Mouse (Mus musculus) limb, embryonic 10.5 days (tissue): Measurements from ENCODE around the gene Kcnj15. TPM values are rescaled to one million over a fixed set of nuclear protein-coding genes. Genes with fewer than 3 reads are reported as not detected.

Experiments used
- DNase-seq: peaks from one replicate; pipeline ENCODE4 v3.0.0-alpha.2; 2017; ENCODE audit warnings: low spot score
- H3K27ac ChIP-seq: fragments of 300-500 bp; sonication (generic); 2 replicates; pipeline ENCODE4 v1.5.1; 2016; ENCODE audit warnings: mild to moderate bottlenecking
- H3K27me3 ChIP-seq: fragments of 300-500 bp; sonication (generic); 2 replicates; pipeline ENCODE4 v1.6.1; 2016; ENCODE audit warnings: low read depth, mild to moderate bottlenecking; ENCODE audit not compliant: poor library complexity, severe bottlenecking
- H3K36me3 ChIP-seq: fragments of 300-500 bp; sonication (generic); 2 replicates; pipeline ENCODE4 v1.6.1; 2016; ENCODE audit warnings: mild to moderate bottlenecking, moderate library complexity
- H3K4me1 ChIP-seq: fragments of 300-500 bp; sonication (generic); 2 replicates; pipeline ENCODE4 v1.6.1; 2016
- H3K4me3 ChIP-seq: fragments of 300-500 bp; sonication (generic); 2 replicates; pipeline ENCODE4 v1.5.1; 2016; ENCODE audit warnings: mild to moderate bottlenecking, moderate library complexity
- H3K9me3 ChIP-seq: fragments of 300-500 bp; sonication (generic); replicated peaks from 2 replicates; pipeline ENCODE4 v1.6.1; 2016; ENCODE audit warnings: mild to moderate bottlenecking
- WGBS: fragments of 180-500 bp; shearing (Covaris S2); methylation state at CpG from one replicate; pipeline ENCODE4 v1.1.7; 2016; 5-methylcytosine and 5-hydroxymethylcytosine counted together
- polyA plus RNA-seq: library from polyadenylated mRNA; unstranded; fragments of >200 nt; fragmentation: Nextera tagmentation; extraction: Ambion mirVana; gene quantifications from 2 replicates; pipeline ENCODE4 v1.2.1, GENCODE M21; 2016

Gene Kcnj15
- polyA plus RNA-seq, 1 experiment from 2014 or later: 0.69 TPM

DNA sequence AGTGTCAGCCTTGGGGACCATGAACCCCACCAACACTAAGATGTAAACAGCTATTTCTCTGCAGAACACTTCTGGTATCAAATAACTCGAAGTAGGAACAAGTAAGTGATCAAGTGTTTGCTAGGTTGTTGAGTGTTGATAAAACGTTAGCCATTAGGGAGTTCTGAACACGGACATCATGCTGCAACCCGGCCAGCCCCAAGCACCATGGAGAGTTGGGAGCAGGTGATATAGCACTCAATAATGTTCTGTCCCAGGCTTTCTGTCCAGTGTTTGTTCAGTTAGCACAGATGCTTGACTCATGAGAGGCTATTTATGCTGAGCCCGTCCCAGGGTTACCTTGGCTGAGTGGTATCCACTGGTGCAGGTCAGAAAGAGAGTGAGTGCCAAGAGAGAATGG is 74.8 kb downstream of the Kcnj15 start:
- WGBS: 89% methylated on average over 5 of the region's 5 CpGs
- no peaks in the 10 kb centered on the region for H3K9me3 ChIP-seq
- no peak overlapping the region for H3K4me3 ChIP-seq
- no peaks in the 10 kb centered on the region for H3K27me3 ChIP-seq
- DNase-seq: no peak
- H3K4me1 ChIP-seq: no peaks in the 10 kb centered on the region
- H3K27ac ChIP-seq: no peak overlapping the region
- H3K36me3 ChIP-seq: no peaks in the 10 kb centered on the region

DNA sequence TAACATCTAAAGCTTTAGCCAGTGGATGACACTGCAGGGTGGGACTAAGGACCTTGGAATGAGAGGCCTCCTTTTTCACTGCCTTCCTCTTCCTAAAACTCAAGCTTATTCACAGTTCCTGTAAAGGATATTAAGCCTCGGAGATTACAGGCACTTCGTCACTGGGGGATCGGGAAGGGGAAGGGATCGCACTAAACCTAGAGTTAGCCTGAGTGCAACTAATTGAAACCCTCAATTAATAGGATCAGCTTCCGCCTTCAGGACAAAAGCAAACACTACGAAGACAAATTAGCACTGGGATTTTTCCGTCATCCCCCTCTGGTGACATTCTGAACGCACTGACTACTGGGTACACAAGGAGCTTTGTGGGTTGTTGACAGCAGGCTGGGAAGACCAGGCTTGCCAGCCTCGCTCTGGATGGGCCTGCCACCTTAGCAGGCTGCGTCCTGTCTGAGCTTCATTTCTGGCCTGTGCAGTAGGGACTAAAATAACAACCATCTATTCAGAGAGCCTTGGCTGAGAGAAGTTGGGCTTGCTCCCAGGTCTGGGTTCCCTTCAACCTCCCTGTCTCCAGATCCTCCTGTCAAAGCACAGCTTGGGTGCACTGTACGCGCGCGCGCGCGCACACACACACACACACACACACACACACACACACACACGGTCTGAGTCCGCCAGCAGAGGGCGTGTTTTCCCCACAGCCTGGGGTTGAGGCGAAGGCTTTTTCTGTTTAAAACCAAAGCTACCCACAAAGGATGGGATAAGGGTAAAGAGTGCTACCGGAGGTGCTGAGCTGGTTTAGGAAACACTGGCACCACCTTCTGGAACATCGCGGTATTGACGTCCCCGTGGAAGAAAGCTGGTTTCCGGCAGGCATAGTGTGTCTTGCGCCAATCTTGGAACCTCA is 83.8 kb downstream of the Kcnj15 start:
- Histone ChIP-seq H3K27me3 (peaks cover 5% of the 10 kb centered on the region), H3K4me1 (peaks cover 15% of the 10 kb centered on the region), H3K9me3 (no peaks in the 10 kb centered on the region), H3K36me3 (no peaks in the 10 kb centered on the region), H3K4me3 (peak overlapping the region; percentile 31), H3K27ac (peak overlapping the region; percentile 61)
- DNase-seq: peak; percentile 83
- 38% methylated on average over 28 of the region's 28 CpGs for WGBS

GRCm38 (mm10) chr16:95342030-95342429 is 84.7 kb downstream of the Kcnj15 start:
- DNase-seq: no peak
- peaks cover 5% of the 10 kb centered on the region for H3K27me3 ChIP-seq
- H3K4me3 ChIP-seq: no peak overlapping the region
- H3K36me3 ChIP-seq: no peaks in the 10 kb centered on the region
- 75% methylated on average over 8 of the region's 8 CpGs for WGBS
- H3K27ac ChIP-seq: no peak overlapping the region
- peaks cover 17% of the 10 kb centered on the region for H3K4me1 ChIP-seq
- no peaks in the 10 kb centered on the region for H3K9me3 ChIP-seq

- WGBS: 73% methylated on average over 10 of the region's 10 CpGs
- H3K27me3 ChIP-seq: peaks cover 5% of the 10 kb centered on the region
- no peak overlapping the region for H3K27ac ChIP-seq
- H3K4me1 ChIP-seq: peaks cover 20% of the 10 kb centered on the region
- no peak overlapping the region for H3K4me3 ChIP-seq
- no peaks in the 10 kb centered on the region for H3K36me3 ChIP-seq
- H3K9me3 ChIP-seq: no peaks in the 10 kb centered on the region
- no peak for DNase-seq
Observed at GRCm38 (mm10) chr16:95344961-95345360, 87.6 kb downstream of the Kcnj15 start.

DNA sequence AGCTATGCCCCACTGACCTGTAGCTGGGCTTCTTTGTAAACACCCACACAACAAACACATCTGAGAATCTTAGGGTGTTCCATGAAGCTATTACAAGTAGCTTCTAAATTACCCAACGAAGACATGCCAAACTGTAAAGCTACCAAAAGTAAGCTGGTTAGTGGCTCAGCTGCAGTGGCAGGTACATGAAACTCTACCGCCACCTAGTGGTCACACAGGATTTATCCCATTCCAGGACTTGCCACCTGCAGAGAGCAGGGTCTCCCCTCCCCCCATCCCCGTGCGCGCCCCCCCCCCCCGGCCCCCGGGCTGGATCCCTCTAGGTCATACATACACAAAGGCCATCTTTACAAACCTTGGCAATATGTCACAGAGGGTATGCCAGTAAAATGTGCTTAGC is 88.5 kb downstream of the Kcnj15 start:
- Histone ChIP-seq H3K27ac (no peak overlapping the region), H3K4me1 (peaks cover 13% of the 10 kb centered on the region), H3K4me3 (no peak overlapping the region), H3K9me3 (no peaks in the 10 kb centered on the region), H3K27me3 (no peaks in the 10 kb centered on the region), H3K36me3 (no peaks in the 10 kb centered on the region)
- 5% methylated on average over 7 of the region's 7 CpGs for WGBS
- DNase-seq: peak; percentile 86

GRCm38 (mm10) chr16:95347202-95347601 is 89.8 kb downstream of the Kcnj15 start:
- Histone ChIP-seq H3K4me1 (peaks cover 14% of the 10 kb centered on the region), H3K4me3 (no peak overlapping the region), H3K36me3 (no peaks in the 10 kb centered on the region), H3K27me3 (no peaks in the 10 kb centered on the region), H3K27ac (peak overlapping the region; percentile 10; the same call in 1 of the 2 replicates), H3K9me3 (no peaks in the 10 kb centered on the region)
- WGBS: 21% methylated on average over 3 of the region's 3 CpGs
- no peak for DNase-seq

- WGBS: 94% methylated on average over 9 of the region's 9 CpGs
- Histone ChIP-seq H3K27ac (no peak overlapping the region), H3K9me3 (no peaks in the 10 kb centered on the region), H3K4me1 (peaks cover 20% of the 10 kb centered on the region), H3K4me3 (no peak overlapping the region), H3K36me3 (no peaks in the 10 kb centered on the region), H3K27me3 (no peaks in the 10 kb centered on the region)
- no peak for DNase-seq
Observed at GRCm38 (mm10) chr16:95348555-95348954, 91.2 kb downstream of the Kcnj15 start.

DNA sequence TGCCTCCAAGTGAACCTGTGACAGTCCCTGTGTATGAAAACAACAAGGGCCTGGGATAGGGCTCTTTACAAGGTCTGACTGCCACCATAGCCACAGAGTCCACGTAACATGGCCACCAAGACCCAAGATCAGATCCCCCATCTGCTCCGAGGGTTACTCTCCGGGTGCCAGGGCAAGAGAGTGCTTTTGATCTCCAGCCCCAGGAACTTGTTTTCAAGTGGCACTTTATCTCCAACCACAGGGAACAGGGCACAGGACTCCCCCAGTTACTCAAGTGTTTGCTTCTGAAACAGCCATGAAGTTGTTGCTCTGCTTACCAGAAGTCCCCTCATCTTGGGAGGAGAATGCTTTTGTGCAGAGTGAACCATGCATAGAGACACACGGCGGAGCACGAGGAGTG is 92.0 kb downstream of the Kcnj15 start:
- DNase-seq: no peak
- H3K27me3 ChIP-seq: no peaks in the 10 kb centered on the region
- H3K4me3 ChIP-seq: no peak overlapping the region
- 95% methylated on average over 6 of the region's 6 CpGs for WGBS
- no peaks in the 10 kb centered on the region for H3K9me3 ChIP-seq
- no peaks in the 10 kb centered on the region for H3K36me3 ChIP-seq
- peaks cover 25% of the 10 kb centered on the region for H3K4me1 ChIP-seq
- H3K27ac ChIP-seq: no peak overlapping the region

- H3K9me3 ChIP-seq: no peaks in the 10 kb centered on the region
- peaks cover 25% of the 10 kb centered on the region for H3K4me1 ChIP-seq
- 69% methylated on average over 5 of the region's 5 CpGs for WGBS
- no peaks in the 10 kb centered on the region for H3K27me3 ChIP-seq
- H3K36me3 ChIP-seq: no peaks in the 10 kb centered on the region
- no peak overlapping the region for H3K4me3 ChIP-seq
- no peak for DNase-seq
- no peak overlapping the region for H3K27ac ChIP-seq
Observed at GRCm38 (mm10) chr16:95349745-95350144, 92.4 kb downstream of the Kcnj15 start.
